Mouse (Mus musculus): Measurements from ENCODE around the gene Setx.

DNA sequence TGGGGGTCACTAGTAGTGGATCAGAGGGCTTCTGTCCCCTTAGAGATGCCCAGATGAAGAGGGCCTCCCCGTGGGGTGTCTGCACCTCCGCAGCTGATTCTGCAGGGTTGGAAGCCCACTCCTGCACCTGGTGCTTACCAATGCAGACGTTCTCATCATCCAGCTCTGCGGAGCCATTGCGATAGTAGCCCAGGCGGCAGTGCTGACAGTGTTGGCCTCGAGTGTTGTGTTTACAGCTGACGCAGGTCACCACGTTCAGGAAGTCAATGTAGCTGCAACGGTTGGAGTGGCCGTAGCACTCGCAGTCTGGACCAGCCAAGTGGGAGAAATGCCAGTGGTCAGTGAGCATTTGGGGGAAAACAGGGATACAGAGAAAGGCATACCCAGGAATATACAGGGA is 72.9 kb downstream of the Setx start:
- TF ChIP-seq CTCF (IDR thresholded peaks at IDR 0.05; ENCODE audit: borderline replicate concordance, control insufficient read depth, extremely low read depth, insufficient read depth, low read length, poor library complexity): no peak
- no peak for TF ChIP-seq POLR2A (IDR thresholded peaks at IDR 0.05; ENCODE audit: control insufficient read depth, extremely low read depth, insufficient read depth, low read length, poor library complexity)
